Mouse (Mus musculus): ENCODE measurements at regions not wholly inside any gene's neighbourhood (a gene's known extent, or its start where the extent isn't known, plus 50 kb on each side); places are given as distances from the start of the nearest gene placed in this dataset.
"Not testable (repeated sequence)": the region's sequence is repeated elsewhere in the genome, so short reads cannot be mapped to it uniquely, and the experiment has no call there.

GRCm38 (mm10) chr2:18617520-18617919 is 54.7 kb upstream of the Commd3 start:
- DNase-seq (ENCODE audit: low read depth, low spot score): no peak

GRCm38 (mm10) chr2:18609868-18610185 is 62.4 kb upstream of the Commd3 start:
- DNase-seq (ENCODE audit: low read depth, low spot score): no peak

GRCm38 (mm10) chr2:18609075-18609867 is 62.9 kb upstream of the Commd3 start:
- no peak for DNase-seq (ENCODE audit: low read depth, low spot score)

GRCm38 (mm10) chr2:18608260-18609074 is 63.7 kb upstream of the Commd3 start:
- DNase-seq (ENCODE audit: low read depth, low spot score): no peak

- DNase-seq (ENCODE audit: low read depth, low spot score): no peak
These were observed 64.5 kb upstream of the Commd3 start for GRCm38 (mm10) chr2:18607586-18608259.

GRCm38 (mm10) chr2:18607088-18607487 is 65.1 kb upstream of the Commd3 start:
- no peak for DNase-seq (ENCODE audit: low read depth, low spot score)

GRCm38 (mm10) chr2:18592221-18592620 is 80.0 kb upstream of the Commd3 start:
- no peak for DNase-seq (ENCODE audit: low read depth, low spot score)

GRCm38 (mm10) chr2:18588232-18588631 is 84.0 kb upstream of the Commd3 start:
- DNase-seq (ENCODE audit: low read depth, low spot score): no peak

- DNase-seq (ENCODE audit: low read depth, low spot score): no peak
These were observed 84.4 kb upstream of the Commd3 start for GRCm38 (mm10) chr2:18587746-18588231.

- no peak for DNase-seq (ENCODE audit: low read depth, low spot score)
These were observed 85.1 kb upstream of the Commd3 start for GRCm38 (mm10) chr2:18586925-18587724.

GRCm38 (mm10) chr2:18585564-18586336 is 86.4 kb upstream of the Commd3 start:
- DNase-seq (ENCODE audit: low read depth, low spot score): no peak

- no peak for DNase-seq (ENCODE audit: low read depth, low spot score)
These were observed 114.1 kb upstream of the Commd3 start for GRCm38 (mm10) chr2:18558133-18558532.

- no peak for DNase-seq (ENCODE audit: low read depth, low spot score)
These were observed 124.1 kb upstream of the Commd3 start for GRCm38 (mm10) chr2:18547964-18548643.

GRCm38 (mm10) chr2:18524387-18524786 is 131.8 kb upstream of the Dnajc1 start:
- no peak for DNase-seq (ENCODE audit: low read depth, low spot score)

GRCm38 (mm10) chr2:18523911-18524310 is 131.3 kb upstream of the Dnajc1 start:
- DNase-seq (ENCODE audit: low read depth, low spot score): no peak

GRCm38 (mm10) chr2:18513435-18513834 is 120.8 kb upstream of the Dnajc1 start:
- DNase-seq (ENCODE audit: low read depth, low spot score): no peak

GRCm38 (mm10) chr2:18509317-18509716 is 116.7 kb upstream of the Dnajc1 start:
- DNase-seq (ENCODE audit: low read depth, low spot score): no peak

GRCm38 (mm10) chr2:18473361-18473771 is 80.7 kb upstream of the Dnajc1 start:
- peak; percentile 81 for DNase-seq (ENCODE audit: low read depth, low spot score)

GRCm38 (mm10) chr2:18460901-18461300 is 68.3 kb upstream of the Dnajc1 start:
- DNase-seq (ENCODE audit: low read depth, low spot score): no peak

GRCm38 (mm10) chr2:18460281-18460680 is 67.7 kb upstream of the Dnajc1 start:
- not testable (repeated sequence) for DNase-seq (ENCODE audit: low read depth, low spot score)
